Mouse (Mus musculus): ENCODE measurements at regions not wholly inside any gene's neighbourhood (a gene's known extent, or its start where the extent isn't known, plus 50 kb on each side); places are given as distances from the start of the nearest gene placed in this dataset.

DNA sequence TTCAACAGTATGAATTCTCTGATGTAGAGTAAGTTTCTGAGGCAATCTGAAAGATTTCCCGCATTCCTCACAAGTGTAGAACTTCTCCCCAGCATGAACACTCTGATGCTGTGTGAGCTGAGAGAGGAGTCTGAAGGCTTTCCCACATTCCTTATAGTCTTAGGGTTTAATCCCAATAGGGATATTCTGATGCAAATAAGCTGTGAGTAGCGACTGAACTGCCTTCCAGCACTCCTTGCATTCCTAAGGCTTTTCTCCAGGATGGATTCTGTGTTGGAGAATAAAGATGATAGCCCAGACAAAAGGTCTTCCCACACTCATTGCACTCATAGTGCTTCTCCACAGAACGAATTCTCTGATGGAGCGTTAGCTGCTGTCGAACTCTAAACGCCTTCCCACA is 152.6 kb upstream of the Api5 start:
- Histone ChIP-seq H3K27ac (ENCODE audit: low read length) (no peak overlapping the region), H3K36me3 (ENCODE audit: control insufficient read depth, insufficient read depth) (no peaks in the 10 kb centered on the region), H3K4me2 (ENCODE audit: low read length) (no peak overlapping the region), H3K4me3 (replicated peaks; ENCODE audit: low read length) (no peak overlapping the region), H3K9me3 (ENCODE audit: control insufficient read depth, low read length) (no peaks in the 10 kb centered on the region), H3K4me1 (replicated peaks; ENCODE audit: control insufficient read depth, insufficient read depth, low read length) (no peaks in the 10 kb centered on the region), H3K27me3 (replicated peaks; ENCODE audit: control insufficient read depth, insufficient read depth, low read length) (no peaks in the 10 kb centered on the region), H3K9ac (replicated peaks; ENCODE audit: low read depth, low read length) (no peak overlapping the region)
- 45% methylated on average over 6 of the region's 6 CpGs for WGBS
- no peak for ATAC-seq

DNA sequence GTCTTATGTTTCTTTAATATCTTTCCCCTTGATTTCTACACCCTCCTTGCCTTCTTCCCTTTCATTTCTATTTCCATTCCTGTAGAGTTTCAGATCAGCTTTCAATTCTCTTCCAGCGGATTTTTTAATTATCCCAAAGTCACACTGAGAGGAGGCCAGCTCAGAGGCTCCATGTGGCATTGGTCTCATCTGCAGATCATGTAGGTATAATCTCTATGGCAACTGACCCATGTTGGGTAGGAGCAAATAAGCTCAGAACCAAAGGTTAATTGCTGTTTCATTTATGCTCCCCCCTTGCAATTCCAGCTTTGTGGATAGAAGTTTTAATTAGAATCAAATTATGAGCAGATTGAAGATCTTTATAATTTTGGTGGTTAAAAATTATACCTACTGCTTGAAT is 149.3 kb upstream of the Api5 start:
- Histone ChIP-seq H3K9ac (replicated peaks; ENCODE audit: low read depth, low read length) (no peak overlapping the region), H3K4me1 (replicated peaks; ENCODE audit: control insufficient read depth, insufficient read depth, low read length) (no peaks in the 10 kb centered on the region), H3K9me3 (ENCODE audit: control insufficient read depth, low read length) (no peaks in the 10 kb centered on the region), H3K27me3 (replicated peaks; ENCODE audit: control insufficient read depth, insufficient read depth, low read length) (no peaks in the 10 kb centered on the region), H3K36me3 (ENCODE audit: control insufficient read depth, insufficient read depth) (no peaks in the 10 kb centered on the region), H3K27ac (ENCODE audit: low read length) (no peak overlapping the region), H3K4me3 (replicated peaks; ENCODE audit: low read length) (no peak overlapping the region), H3K4me2 (ENCODE audit: low read length) (no peak overlapping the region)
- no peak for ATAC-seq
- 56% methylated on average over 1 of the region's 1 CpGs for WGBS

- H3K9me3 ChIP-seq (ENCODE audit: control insufficient read depth, low read length): no peaks in the 10 kb centered on the region
- H3K4me1 ChIP-seq (replicated peaks; ENCODE audit: control insufficient read depth, insufficient read depth, low read length): no peaks in the 10 kb centered on the region
- H3K27ac ChIP-seq (ENCODE audit: low read length): no peak overlapping the region
- no peak for ATAC-seq
- H3K36me3 ChIP-seq (ENCODE audit: control insufficient read depth, insufficient read depth): no peaks in the 10 kb centered on the region
- H3K4me3 ChIP-seq (replicated peaks; ENCODE audit: low read length): no peak overlapping the region
- H3K27me3 ChIP-seq (replicated peaks; ENCODE audit: control insufficient read depth, insufficient read depth, low read length): no peaks in the 10 kb centered on the region
- 10% methylated on average over 3 of the region's 3 CpGs for WGBS
- no peak overlapping the region for H3K9ac ChIP-seq (replicated peaks; ENCODE audit: low read depth, low read length)
- no peak overlapping the region for H3K4me2 ChIP-seq (ENCODE audit: low read length)
Observed at GRCm38 (mm10) chr2:94571646-94572045, 133.7 kb upstream of the Api5 start.

DNA sequence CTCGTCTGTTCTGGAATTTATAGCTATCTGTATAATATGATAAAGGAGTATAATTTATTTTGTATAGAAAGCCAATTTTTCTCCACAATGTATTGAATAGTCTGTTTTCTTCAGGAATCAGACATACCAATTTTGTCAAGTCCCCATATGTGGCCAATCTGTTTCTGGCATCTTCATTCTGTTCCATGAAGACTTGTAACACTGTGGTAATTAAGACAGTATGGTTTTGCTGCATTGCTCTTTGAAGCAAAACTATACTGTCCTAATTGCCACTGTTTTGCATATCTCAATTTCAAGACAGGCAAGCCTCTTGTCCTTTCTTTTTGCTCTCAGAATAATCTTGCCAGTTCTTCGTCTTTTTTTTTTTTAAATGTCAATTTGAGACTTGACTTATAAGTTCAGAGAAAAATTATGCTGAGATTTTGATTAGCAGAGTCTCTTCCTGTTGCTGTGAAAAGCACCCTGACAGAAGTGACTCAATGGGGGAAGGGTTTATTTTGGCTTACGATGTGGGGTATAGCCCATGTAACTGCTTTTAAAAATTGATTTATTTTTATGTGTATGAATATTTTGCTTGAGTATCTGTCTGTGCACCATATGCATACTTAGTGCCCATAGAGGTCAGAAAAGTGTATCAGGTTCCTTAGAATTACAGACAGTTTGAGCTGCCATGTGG is 103.4 kb upstream of the Api5 start:
- Histone ChIP-seq H3K36me3 (ENCODE audit: control insufficient read depth, insufficient read depth) (no peaks in the 10 kb centered on the region), H3K4me2 (ENCODE audit: low read length) (no peak overlapping the region), H3K27ac (ENCODE audit: low read length) (no peak overlapping the region), H3K27me3 (replicated peaks; ENCODE audit: control insufficient read depth, insufficient read depth, low read length) (no peaks in the 10 kb centered on the region), H3K4me3 (replicated peaks; ENCODE audit: low read length) (no peak overlapping the region), H3K9ac (replicated peaks; ENCODE audit: low read depth, low read length) (no peak overlapping the region), H3K4me1 (replicated peaks; ENCODE audit: control insufficient read depth, insufficient read depth, low read length) (no peaks in the 10 kb centered on the region), H3K9me3 (ENCODE audit: control insufficient read depth, low read length) (no peaks in the 10 kb centered on the region)
- WGBS: 63% methylated on average over 3 of the region's 3 CpGs
- ATAC-seq: peak; percentile 86

DNA sequence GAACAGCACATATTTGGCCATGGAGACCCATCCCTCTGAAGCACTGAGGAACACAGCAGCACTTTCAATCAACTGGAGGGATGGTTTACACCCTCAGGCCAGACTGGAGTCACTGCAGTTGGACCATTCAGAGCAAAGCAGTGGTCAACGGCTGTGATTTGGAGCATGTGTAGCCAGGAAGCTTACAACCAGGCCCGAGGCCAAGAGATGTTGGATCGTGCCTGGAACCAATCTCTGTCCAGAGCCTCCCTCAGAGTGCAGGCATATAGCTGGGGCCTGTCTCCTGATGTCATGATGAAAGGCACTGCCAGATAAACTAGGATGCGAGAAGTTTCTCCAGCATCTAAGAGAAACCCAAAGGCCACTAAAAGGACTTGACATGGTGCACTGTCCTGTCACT is 98.7 kb upstream of the Api5 start:
- 87% methylated on average over 4 of the region's 4 CpGs for WGBS

GRCm38 (mm10) chr2:94531175-94531574 is 93.2 kb upstream of the Api5 start:
- WGBS: 44% methylated on average over 5 of the region's 5 CpGs
- H3K4me2 ChIP-seq (ENCODE audit: low read length): no peak overlapping the region
- no peaks in the 10 kb centered on the region for H3K36me3 ChIP-seq (ENCODE audit: control insufficient read depth, insufficient read depth)
- no peak overlapping the region for H3K9ac ChIP-seq (replicated peaks; ENCODE audit: low read depth, low read length)
- H3K27ac ChIP-seq (ENCODE audit: low read length): no peak overlapping the region
- no peaks in the 10 kb centered on the region for H3K9me3 ChIP-seq (ENCODE audit: control insufficient read depth, low read length)
- H3K27me3 ChIP-seq (replicated peaks; ENCODE audit: control insufficient read depth, insufficient read depth, low read length): no peaks in the 10 kb centered on the region
- no peak overlapping the region for H3K4me3 ChIP-seq (replicated peaks; ENCODE audit: low read length)
- peak; percentile 64; the same call in 1 of the 2 replicates for ATAC-seq
- H3K4me1 ChIP-seq (replicated peaks; ENCODE audit: control insufficient read depth, insufficient read depth, low read length): no peaks in the 10 kb centered on the region

More for the DNA sequence above, 98.7 kb upstream of the Api5 start:
- no peaks in the 10 kb centered on the region for H3K36me3 ChIP-seq (ENCODE audit: control insufficient read depth, insufficient read depth)
- H3K4me2 ChIP-seq (ENCODE audit: low read length): no peak overlapping the region
- H3K27ac ChIP-seq (ENCODE audit: low read length): no peak overlapping the region
- H3K9ac ChIP-seq (replicated peaks; ENCODE audit: low read depth, low read length): no peak overlapping the region
- H3K4me3 ChIP-seq (replicated peaks; ENCODE audit: low read length): no peak overlapping the region
- H3K9me3 ChIP-seq (ENCODE audit: control insufficient read depth, low read length): no peaks in the 10 kb centered on the region
- H3K4me1 ChIP-seq (replicated peaks; ENCODE audit: control insufficient read depth, insufficient read depth, low read length): no peaks in the 10 kb centered on the region
- no peaks in the 10 kb centered on the region for H3K27me3 ChIP-seq (replicated peaks; ENCODE audit: control insufficient read depth, insufficient read depth, low read length)
- no peak for ATAC-seq

- Histone ChIP-seq H3K4me3 (replicated peaks; ENCODE audit: low read length) (no peak overlapping the region), H3K4me1 (replicated peaks; ENCODE audit: control insufficient read depth, insufficient read depth, low read length) (no peaks in the 10 kb centered on the region), H3K27ac (ENCODE audit: low read length) (no peak overlapping the region), H3K4me2 (ENCODE audit: low read length) (no peak overlapping the region), H3K9ac (replicated peaks; ENCODE audit: low read depth, low read length) (no peak overlapping the region), H3K9me3 (ENCODE audit: control insufficient read depth, low read length) (no peaks in the 10 kb centered on the region), H3K36me3 (ENCODE audit: control insufficient read depth, insufficient read depth) (no peaks in the 10 kb centered on the region), H3K27me3 (replicated peaks; ENCODE audit: control insufficient read depth, insufficient read depth, low read length) (no peaks in the 10 kb centered on the region)
- 33% methylated on average over 6 of the region's 6 CpGs for WGBS
- ATAC-seq: no peak
Observed at GRCm38 (mm10) chr2:94524536-94524935, 86.6 kb upstream of the Api5 start.

GRCm38 (mm10) chr2:94516866-94517265 is 78.9 kb upstream of the Api5 start:
- WGBS: 65% methylated on average over 1 of the region's 1 CpGs
- H3K4me1 ChIP-seq (replicated peaks; ENCODE audit: control insufficient read depth, insufficient read depth, low read length): no peaks in the 10 kb centered on the region
- no peaks in the 10 kb centered on the region for H3K9me3 ChIP-seq (ENCODE audit: control insufficient read depth, low read length)
- H3K4me2 ChIP-seq (ENCODE audit: low read length): no peak overlapping the region
- H3K36me3 ChIP-seq (ENCODE audit: control insufficient read depth, insufficient read depth): no peaks in the 10 kb centered on the region
- no peak overlapping the region for H3K27ac ChIP-seq (ENCODE audit: low read length)
- H3K4me3 ChIP-seq (replicated peaks; ENCODE audit: low read length): no peak overlapping the region
- no peak for ATAC-seq
- H3K9ac ChIP-seq (replicated peaks; ENCODE audit: low read depth, low read length): no peak overlapping the region
- no peaks in the 10 kb centered on the region for H3K27me3 ChIP-seq (replicated peaks; ENCODE audit: control insufficient read depth, insufficient read depth, low read length)

- Histone ChIP-seq H3K4me1 (replicated peaks; ENCODE audit: control insufficient read depth, insufficient read depth, low read length) (no peaks in the 10 kb centered on the region), H3K9ac (replicated peaks; ENCODE audit: low read depth, low read length) (no peak overlapping the region), H3K4me2 (ENCODE audit: low read length) (no peak overlapping the region), H3K27ac (ENCODE audit: low read length) (no peak overlapping the region), H3K27me3 (replicated peaks; ENCODE audit: control insufficient read depth, insufficient read depth, low read length) (no peaks in the 10 kb centered on the region), H3K9me3 (ENCODE audit: control insufficient read depth, low read length) (no peaks in the 10 kb centered on the region), H3K36me3 (ENCODE audit: control insufficient read depth, insufficient read depth) (no peaks in the 10 kb centered on the region), H3K4me3 (replicated peaks; ENCODE audit: low read length) (no peak overlapping the region)
- no peak for ATAC-seq
- WGBS: 42% methylated on average over 3 of the region's 3 CpGs
Observed at GRCm38 (mm10) chr2:94512027-94512426, 74.1 kb upstream of the Api5 start.

- WGBS: 46% methylated on average over 2 of the region's 2 CpGs
- H3K9me3 ChIP-seq (ENCODE audit: control insufficient read depth, low read length): no peaks in the 10 kb centered on the region
Observed at GRCm38 (mm10) chr2:94500649-94501048, 62.7 kb upstream of the Api5 start.

More at GRCm38 (mm10) chr2:94500649-94501048, 62.7 kb upstream of the Api5 start:
- Histone ChIP-seq H3K4me2 (ENCODE audit: low read length) (no peak overlapping the region), H3K4me3 (replicated peaks; ENCODE audit: low read length) (no peak overlapping the region), H3K27ac (ENCODE audit: low read length) (no peak overlapping the region), H3K9ac (replicated peaks; ENCODE audit: low read depth, low read length) (no peak overlapping the region), H3K36me3 (ENCODE audit: control insufficient read depth, insufficient read depth) (no peaks in the 10 kb centered on the region), H3K27me3 (replicated peaks; ENCODE audit: control insufficient read depth, insufficient read depth, low read length) (no peaks in the 10 kb centered on the region), H3K4me1 (replicated peaks; ENCODE audit: control insufficient read depth, insufficient read depth, low read length) (no peaks in the 10 kb centered on the region)
- ATAC-seq: no peak
